Mouse (Mus musculus): Measurements from ENCODE around the gene Tjap1. TPM values are rescaled to one million over a fixed set of nuclear protein-coding genes. Genes with fewer than 3 reads are reported as not detected.

Tjap1 gene
- total RNA-seq, 2 experiments from 2014 or later = 33.8 to 43.6 TPM

- intact Hi-C loops (cut with DNase I) = no loop called here
- no peak for DNase-seq
Measured at GRCm38 (mm10) chr17:46210550-46210949, 72.3 kb downstream of the Tjap1 start.

Small RNAs within 50 kb of the gene (microRNA-seq; reads per million reads assigned to microRNA genes)
- 0 to 0.72 reads per million in 2 experiments for gene Mir693 (ENCODE audit: borderline number of aligned reads in 2 of 2)

Other genes with a start within 250 kb of the Tjap1 start
- 100 to 1,000 TPM; 131 to 140 TPM for gene Mrps18a, start 172.0 kb downstream of the Tjap1 start, total RNA-seq (2021)
- 1 to 10 TPM in 1 of 2 experiments, under 1 TPM in 1; 0.94 to 1.4 TPM for gene Rsph9, start 138.8 kb downstream of the Tjap1 start, total RNA-seq (2021)
- gene Mad2l1bp, start 129.5 kb downstream of the Tjap1 start, total RNA-seq (2021) = 10 to 100 TPM; 21.0 to 21.8 TPM
- 10 to 100 TPM; 65.1 to 72.2 TPM for gene Gtpbp2, start 122.0 kb downstream of the Tjap1 start, total RNA-seq (2021)
- 10 to 100 TPM in 1 of 2 experiments, 1 to 10 TPM in 1; 8.5 to 10.3 TPM for gene Polh, start 80.4 kb downstream of the Tjap1 start, total RNA-seq (2021)
- gene Xpo5, start 80.2 kb downstream of the Tjap1 start, total RNA-seq (2021) = 10 to 100 TPM; 20.8 to 21.7 TPM
- 10 to 100 TPM; 22.2 to 25.1 TPM for gene Polr1c, start 35.0 kb downstream of the Tjap1 start, total RNA-seq (2021)
- gene Yipf3, start 34.9 kb downstream of the Tjap1 start, total RNA-seq (2021) = 10 to 100 TPM; 83.3 to 86.2 TPM
- gene Lrrc73, start 29.5 kb downstream of the Tjap1 start, total RNA-seq (2021) = under 1 TPM; 0.22 to 0.30 TPM
- gene Dlk2, start 14.4 kb upstream of the Tjap1 start, total RNA-seq (2021) = under 1 TPM; 0.39 to 0.60 TPM
- 1 to 10 TPM; 3.8 to 4.9 TPM for gene Abcc10, start 45.3 kb upstream of the Tjap1 start, total RNA-seq (2021)
- 10 to 100 TPM; 17.6 to 19.1 TPM for gene Zfp318, start 100.7 kb upstream of the Tjap1 start, total RNA-seq (2021)
- 1 to 10 TPM in 1 of 2 experiments, not detected in 1; 1.2 TPM for gene Crip3, start 145.9 kb upstream of the Tjap1 start, total RNA-seq (2021)
- gene Slc22a7, start 155.4 kb upstream of the Tjap1 start, total RNA-seq (2021) = not detected
- under 1 TPM; 0.19 TPM for gene Ttbk1, start 204.6 kb upstream of the Tjap1 start, total RNA-seq (2021)
- gene Dnph1, start 213.7 kb upstream of the Tjap1 start, total RNA-seq (2021) = 1 to 10 TPM in 1 of 2 experiments, under 1 TPM in 1; 0.89 to 2.2 TPM